Mouse (Mus musculus) ES-E14 (cell line): Measurements from ENCODE around the gene Atg2b. TPM values are rescaled to one million over a fixed set of nuclear protein-coding genes. Genes with fewer than 3 reads are reported as not detected.
A peak's percentile ranks its signal among the peaks of the same experiment; 100 is the strongest.

Experiments used
- DNase-seq: peaks from one replicate; pipeline ENCODE4 v3.0.0-alpha.2; 2013; ENCODE audit warnings: low read depth, low spot score
- H3K27ac ChIP-seq: 2 replicates; pipeline ENCODE4 v1.5.1; 2012; ENCODE audit warnings: low read depth, mild to moderate bottlenecking, low read length, moderate library complexity, mixed read lengths; ENCODE audit not compliant: poor library complexity, insufficient read depth, severe bottlenecking
- H3K36me3 ChIP-seq: 2 replicates; pipeline ENCODE4 v1.6.1; 2012; ENCODE audit warnings: mild to moderate bottlenecking, low read length, moderate library complexity, mixed read lengths; ENCODE audit not compliant: control insufficient read depth, poor library complexity, insufficient read depth, severe bottlenecking
- H3K4me1 ChIP-seq, 2 experiments: fragments of 150-350 bp in 1 of 2; sonication (generic) in 1 of 2; 2 replicates each; pipeline ENCODE4 v1.6.1; 2012; ENCODE audit warnings: low read length in 2 of 2, mild to moderate bottlenecking in 1 of 2, mixed read lengths in 1 of 2; ENCODE audit not compliant: control insufficient read depth in 2 of 2, insufficient read depth in 2 of 2, poor library complexity in 1 of 2
- H3K4me3 ChIP-seq, 2 experiments: fragments of 150-350 bp in 1 of 2; sonication (generic) in 1 of 2; 2 replicates each; pipeline ENCODE4 v1.5.1; 2012; ENCODE audit warnings: low read length in 2 of 2, low read depth in 1 of 2, mild to moderate bottlenecking in 1 of 2, mixed read lengths in 1 of 2; ENCODE audit not compliant: insufficient read depth in 1 of 2, poor library complexity in 1 of 2, severe bottlenecking in 1 of 2
- H3K9ac ChIP-seq: 2 replicates; pipeline ENCODE4 v1.6.1; 2012; ENCODE audit warnings: low read depth, mild to moderate bottlenecking, low read length, mixed read lengths; ENCODE audit not compliant: poor library complexity, insufficient read depth, severe bottlenecking
- H3K9me3 ChIP-seq: fragments of 150-350 bp; sonication (generic); 2 replicates; pipeline ENCODE4 v1.6.1; 2012; ENCODE audit warnings: low read depth, mild to moderate bottlenecking, low read length; ENCODE audit not compliant: control insufficient read depth, insufficient read depth
- CHD2 ChIP-seq: IDR thresholded peaks from 2 replicates; pipeline ENCODE4 v1.6.1; 2014; ENCODE audit warnings: mild to moderate bottlenecking, low read depth, low read length, inconsistent platforms
- HCFC1 ChIP-seq: IDR thresholded peaks from 2 replicates; pipeline ENCODE4 v1.6.1; 2012; ENCODE audit warnings: low read length, inconsistent platforms, borderline replicate concordance; ENCODE audit not compliant: insufficient read depth
- MAFK ChIP-seq: IDR thresholded peaks from 2 replicates; pipeline ENCODE4 v1.6.1; 2014; ENCODE audit warnings: mild to moderate bottlenecking, low read depth, low read length, inconsistent platforms; ENCODE audit not compliant: insufficient read depth
- ZC3H11A ChIP-seq: IDR thresholded peaks from 2 replicates; pipeline ENCODE4 v1.6.1; 2012; ENCODE audit warnings: low read depth, mild to moderate bottlenecking, inconsistent platforms, low read length, borderline replicate concordance
- ZNF384 ChIP-seq: IDR thresholded peaks from 2 replicates; pipeline ENCODE4 v1.6.1; 2012; ENCODE audit warnings: low read depth, low read length, inconsistent platforms
- in situ Hi-C, 2 experiments: fragments of 600-800 bp; cut with MboI; formaldehyde crosslinking; loops; one replicate each; pipeline ENCODE4 v1.15.1; 2025; ENCODE audit warnings: low sequenced_read_pairs in 2 of 2, inconsistent platforms in 1 of 2; ENCODE audit not compliant: unreplicated experiment in 2 of 2
- total RNA-seq: library from RNA; depleted of rRNA; stranded (reverse); fragments of 300-350 nt; gene quantifications from 2 replicates; pipeline ENCODE4 v1.2.3, GENCODE M21; 2012; rRNA removed

Atg2b gene
- 25.2 and 30.9 TPM in 2 replicates for total RNA-seq

GRCm38 (mm10) chr12:105685001-105685691, at the start of gene Atg2b:
Atg2b (minus strand) TSS chr12:105685211.
- TF ChIP-seq MAFK (no peak), CHD2 (0 out of 2 replicates have a peak, but pooled peaks have one; percentile 29), ZNF384 (no peak), ZC3H11A (no peak), HCFC1 (peak; percentile 68; the same call in 1 of the 2 replicates)
- Histone ChIP-seq H3K9me3 (no peaks in the 10 kb centered on the region), H3K9ac (peak within 1 kb of the TSS; percentile 93), H3K4me1 (no peaks in the 10 kb centered on the region; a peak in 2 of 4 replicates), H3K27ac (peak within 1 kb of the TSS; percentile 68), H3K36me3 (peaks cover 2% of the 10 kb centered on the region; the same call in 1 of the 2 replicates), H3K4me3 (peak within 1 kb of the TSS; percentile 88 to 99)
- in situ Hi-C loops: no loop called here
- peak; percentile 96 for DNase-seq

- Histone ChIP-seq H3K36me3 (no peaks in the 10 kb centered on the region), H3K9me3 (no peaks in the 10 kb centered on the region), H3K4me1 (peaks cover 2 to 19% of the 10 kb centered on the region in 2 experiments; a peak in 3 of 4 replicates), H3K9ac (no peak overlapping the region), H3K4me3 (no peak overlapping the region), H3K27ac (peak overlapping the region; percentile 68; the same call in 1 of the 2 replicates)
- TF ChIP-seq ZNF384: no peak
- TF ChIP-seq ZC3H11A: no peak
- no peak for TF ChIP-seq MAFK
- TF ChIP-seq HCFC1: no peak
- TF ChIP-seq CHD2: no peak
- DNase-seq: no peak
- in situ Hi-C loops: no loop called here
Measured at GRCm38 (mm10) chr12:105733370-105734159, 48.6 kb upstream of the Atg2b start.

- no peak for TF ChIP-seq CHD2
- TF ChIP-seq ZC3H11A: no peak
- no peak for TF ChIP-seq HCFC1
- TF ChIP-seq ZNF384: no peak
- no peak for TF ChIP-seq MAFK
- Histone ChIP-seq H3K4me3 (peak overlapping the region; percentile 33 to 64; a peak in 3 of 4 replicates), H3K9ac (peak overlapping the region; percentile 85), H3K4me1 (peaks cover 2 to 15% of the 10 kb centered on the region in 2 experiments; a peak in 3 of 4 replicates), H3K36me3 (no peaks in the 10 kb centered on the region), H3K9me3 (no peaks in the 10 kb centered on the region), H3K27ac (peak overlapping the region; percentile 27; the same call in 1 of the 2 replicates)
- in situ Hi-C loops: no loop called here
- DNase-seq: no peak
Measured at GRCm38 (mm10) chr12:105730851-105731460, 45.9 kb upstream of the Atg2b start.

- Histone ChIP-seq H3K27ac (no peak overlapping the region), H3K36me3 (no peaks in the 10 kb centered on the region), H3K4me1 (peaks cover 2% of the 10 kb centered on the region in 2 experiments; a peak in 1 of 4 replicates), H3K9ac (no peak overlapping the region), H3K4me3 (no peak overlapping the region), H3K9me3 (no peaks in the 10 kb centered on the region)
- no peak for DNase-seq
- no peak for TF ChIP-seq MAFK
- TF ChIP-seq ZNF384: peak; percentile 98
- no peak for TF ChIP-seq HCFC1
- peak; percentile 39; the same call in 1 of the 2 replicates for TF ChIP-seq ZC3H11A
- no peak for TF ChIP-seq CHD2
- in situ Hi-C loops: no loop called here
Measured at GRCm38 (mm10) chr12:105727964-105728363, 43.0 kb upstream of the Atg2b start.
